Mouse (Mus musculus) forebrain, postnatal 0 days (tissue): ENCODE data around the gene Rhot1. TPM values are rescaled to one million over a fixed set of nuclear protein-coding genes. Genes with fewer than 3 reads are reported as not detected.
"Not testable (repeated sequence)": the region's sequence is repeated elsewhere in the genome, so short reads cannot be mapped to it uniquely, and the experiment has no call there.

Experiments used
- ATAC-seq: fragments of 200-750 bp; cut with Nextera tagmentation; 2 replicates; pipeline ENCODE4 v1.8.0; 2017; ENCODE audit warnings: mild to moderate bottlenecking, moderate library complexity
- DNase-seq: peaks from one replicate; pipeline ENCODE4 v3.0.0-alpha.2; 2015
- H3K27ac ChIP-seq: fragments of 300-500 bp; sonication (generic); 2 replicates; pipeline ENCODE4 v1.5.1; 2014; ENCODE audit warnings: low read depth, mild to moderate bottlenecking, antibody characterized with exemption, low read length, moderate library complexity, mixed read lengths
- H3K27me3 ChIP-seq: fragments of 300-500 bp; sonication (generic); 2 replicates; pipeline ENCODE4 v1.6.1; 2014; ENCODE audit warnings: mild to moderate bottlenecking, low read length, mixed read lengths; ENCODE audit not compliant: insufficient read depth
- H3K36me3 ChIP-seq: fragments of 300-500 bp; sonication (generic); 2 replicates; pipeline ENCODE4 v1.6.1; 2014; ENCODE audit warnings: mild to moderate bottlenecking, moderate library complexity; ENCODE audit not compliant: insufficient read depth
- H3K4me1 ChIP-seq: fragments of 300-500 bp; sonication (generic); 2 replicates; pipeline ENCODE4 v1.6.1; 2014; ENCODE audit warnings: antibody characterized with exemption; ENCODE audit not compliant: insufficient read depth
- H3K4me2 ChIP-seq: fragments of 300-500 bp; sonication (generic); 2 replicates; pipeline ENCODE4 v1.6.1; 2014; ENCODE audit warnings: low read depth, mild to moderate bottlenecking, moderate library complexity
- H3K4me3 ChIP-seq: fragments of 300-500 bp; sonication (generic); 2 replicates; pipeline ENCODE4 v1.5.1; 2014; ENCODE audit warnings: low read depth, low read length, mixed read lengths
- H3K9ac ChIP-seq: fragments of 300-500 bp; sonication (generic); 2 replicates; pipeline ENCODE4 v1.6.1; 2014; ENCODE audit warnings: mild to moderate bottlenecking
- H3K9me3 ChIP-seq: fragments of 300-500 bp; sonication (generic); 2 replicates; pipeline ENCODE4 v1.6.1; 2016; ENCODE audit warnings: low read length
- CTCF ChIP-seq: sonication (generic); IDR thresholded peaks from 2 replicates; pipeline ENCODE4 v1.5.1; 2016; ENCODE audit warnings: antibody characterized with exemption, control low read depth, low read depth
- WGBS: fragments of 180-500 bp; shearing (Covaris S2); extraction: QIAGEN DNeasy Blood & Tissue Kit; methylation state at CpG from one replicate; pipeline ENCODE4 v1.1.7; 2014; 5-methylcytosine and 5-hydroxymethylcytosine counted together
- polyA plus RNA-seq: library from polyadenylated mRNA; unstranded; fragments of >200 nt; fragmentation: Nextera tagmentation; extraction: Ambion mirVana; gene quantifications from 2 replicates; pipeline ENCODE4 v1.2.1, GENCODE M21; 2015
- total RNA-seq: library from RNA; depleted of rRNA; stranded (reverse); fragments of >200 nt; gene quantifications from 2 replicates; pipeline ENCODE4 v1.2.3, GENCODE M21; 2014

Gene Rhot1
- total and polyA plus RNA-seq, 2 experiments from 2014 or later, result 61.0 to 69.5 TPM

GRCm38 (mm10) chr11:80183054-80183704, 25.6 kb upstream of the Rhot1 start:
- not testable (repeated sequence) for DNase-seq, H3K27me3 ChIP-seq, H3K9me3 ChIP-seq, H3K36me3 ChIP-seq, H3K27ac ChIP-seq, H3K4me1 ChIP-seq
- peak; percentile 43 for ATAC-seq
- Histone ChIP-seq H3K4me2 (peak overlapping the region; percentile 71), H3K9ac (peak overlapping the region; percentile 48; the same call in 1 of the 2 replicates), H3K4me3 (peak overlapping the region; percentile 45)
- WGBS, result 42% methylated on average over 12 of the region's 12 CpGs
- TF ChIP-seq CTCF, result peak; percentile 31

- peak within 1 kb of the TSS; percentile 45 for H3K4me3 ChIP-seq
- no peaks in the 10 kb centered on the region for H3K4me1 ChIP-seq
- peak within 1 kb of the TSS; percentile 48 for H3K9ac ChIP-seq
- TF ChIP-seq CTCF, result no peak
- no peaks in the 10 kb centered on the region for H3K27me3 ChIP-seq
- peak within 1 kb of the TSS; percentile 71 for H3K4me2 ChIP-seq
- peak; percentile 76 for ATAC-seq
- DNase-seq, result peak; percentile 63
- H3K9me3 ChIP-seq, result no peaks in the 10 kb centered on the region
- H3K27ac ChIP-seq, result peak within 1 kb of the TSS; percentile 69
- no peaks in the 10 kb centered on the region for H3K36me3 ChIP-seq
- WGBS, result 2% methylated on average over 33 of the region's 33 CpGs
Measured at GRCm38 (mm10) chr11:80183705-80184255, 25.0 kb upstream of the Rhot1 start, which contains the start of gene Rnf135. TSS of gene Rnf135 (plus strand) at chr11:80183851.

- no peak for TF ChIP-seq CTCF
- Histone ChIP-seq H3K4me3 (no peak overlapping the region), H3K36me3 (no peaks in the 10 kb centered on the region), H3K9ac (no peak overlapping the region), H3K27me3 (no peaks in the 10 kb centered on the region), H3K4me2 (peak overlapping the region; percentile 71), H3K27ac (no peak overlapping the region), H3K9me3 (no peaks in the 10 kb centered on the region), H3K4me1 (no peaks in the 10 kb centered on the region)
- no peak for DNase-seq
- ATAC-seq, result no peak
- WGBS, result 86% methylated on average over 6 of the region's 6 CpGs
Measured at GRCm38 (mm10) chr11:80184531-80185071, 24.2 kb upstream of the Rhot1 start.

DNA sequence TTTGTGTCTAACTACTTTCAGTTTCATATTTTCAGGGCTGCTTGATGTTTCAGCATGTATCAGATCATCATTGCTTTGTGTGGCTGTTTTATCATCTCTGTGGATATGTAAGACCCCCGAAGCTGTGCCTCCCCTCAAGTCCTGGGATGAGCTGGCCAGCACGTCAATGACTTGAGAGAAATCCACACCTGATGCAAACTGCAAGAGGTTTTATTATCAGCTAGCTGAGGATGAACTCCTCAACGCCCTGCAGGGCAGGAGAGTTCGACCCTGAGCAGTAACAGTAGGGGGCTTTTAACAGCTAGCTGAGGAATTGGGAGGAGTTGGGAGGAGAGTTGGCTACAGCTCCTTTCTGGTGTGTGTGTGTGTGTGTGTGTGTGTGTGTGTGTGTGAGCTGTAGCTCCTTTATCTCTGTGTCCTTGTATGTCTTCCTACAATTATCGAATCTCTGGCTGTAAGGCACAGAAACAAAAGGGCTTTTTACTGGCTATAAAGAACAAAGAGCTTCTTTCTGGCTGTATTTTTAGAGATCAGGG, 23.3 kb upstream of the Rhot1 start:
- H3K4me3 ChIP-seq, H3K9me3 ChIP-seq, H3K4me2 ChIP-seq, H3K36me3 ChIP-seq, H3K9ac ChIP-seq, H3K4me1 ChIP-seq, DNase-seq, ATAC-seq, H3K27me3 ChIP-seq, H3K27ac ChIP-seq: not testable (repeated sequence)
- 56% methylated on average over 5 of the region's 5 CpGs for WGBS

- Histone ChIP-seq H3K9ac (no peak overlapping the region), H3K27me3 (no peaks in the 10 kb centered on the region), H3K4me1 (no peaks in the 10 kb centered on the region), H3K9me3 (no peaks in the 10 kb centered on the region), H3K4me3 (no peak overlapping the region), H3K27ac (no peak overlapping the region), H3K36me3 (no peaks in the 10 kb centered on the region), H3K4me2 (no peak overlapping the region)
- DNase-seq (no peak), ATAC-seq (no peak)
- 74% methylated on average over 4 of the region's 4 CpGs for WGBS
- no peak for TF ChIP-seq CTCF
Measured at GRCm38 (mm10) chr11:80190280-80190679, 18.5 kb upstream of the Rhot1 start.

- Histone ChIP-seq H3K9ac (no peak overlapping the region), H3K4me1 (no peaks in the 10 kb centered on the region), H3K27me3 (no peaks in the 10 kb centered on the region), H3K27ac (no peak overlapping the region), H3K4me2 (no peak overlapping the region), H3K36me3 (no peaks in the 10 kb centered on the region), H3K9me3 (no peaks in the 10 kb centered on the region), H3K4me3 (no peak overlapping the region)
- 65% methylated on average over 4 of the region's 4 CpGs for WGBS
- TF ChIP-seq CTCF, result no peak
- ATAC-seq (no peak), DNase-seq (no peak)
Measured at GRCm38 (mm10) chr11:80193827-80194226, 15.0 kb upstream of the Rhot1 start.

- 89% methylated on average over 7 of the region's 7 CpGs for whole genome bisulfite sequencing
- ATAC-seq, result no peak
Measured at GRCm38 (mm10) chr11:80196351-80196750, 12.5 kb upstream of the Rhot1 start.

More at GRCm38 (mm10) chr11:80196351-80196750, 12.5 kb upstream of the Rhot1 start:
- Histone ChIP-seq H3K36me3 (no peaks in the 10 kb centered on the region), H3K27me3 (no peaks in the 10 kb centered on the region), H3K4me3 (no peak overlapping the region), H3K9me3 (no peaks in the 10 kb centered on the region), H3K4me2 (no peak overlapping the region), H3K9ac (no peak overlapping the region), H3K27ac (no peak overlapping the region), H3K4me1 (no peaks in the 10 kb centered on the region)
- no peak for TF ChIP-seq CTCF
- no peak for DNase-seq
